13 mouse cellular contexts compared by ENCODE assay signal in the genomic region with DNA sequence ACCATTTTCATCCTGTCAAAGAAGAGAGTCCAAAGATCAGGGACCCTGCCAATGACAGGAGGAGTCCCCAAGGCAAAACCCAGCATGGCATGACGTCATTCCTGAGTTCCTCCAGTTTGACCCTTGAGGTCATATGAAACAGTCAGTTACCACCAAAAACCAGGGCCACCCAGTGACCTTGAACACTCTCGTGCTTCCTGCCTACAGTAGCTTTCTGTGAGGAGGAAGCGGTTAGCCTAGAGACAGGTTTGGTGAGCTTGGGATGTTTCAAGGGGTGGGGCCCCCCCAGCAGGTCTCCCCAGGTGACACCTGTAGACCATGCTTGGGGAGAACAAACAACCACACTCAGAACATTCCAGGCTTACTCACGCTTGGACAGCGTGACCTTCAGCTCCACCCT. TPM values are rescaled to one million over a fixed set of nuclear protein-coding genes. Genes with fewer than 3 reads are reported as not detected.
DNase-seq lines count a peak whose midpoint lies in the region; ATAC-seq and TF ChIP-seq lines count a peak whose summit lies in the region.
"Had no signal": no experiment of that assay in that cellular context is flagged by ENCODE, and none has a peak within 500 bp of the region (broad histone marks: within the 10 kb centered on the region; RNA-seq: fewer than 3 reads in every experiment).

No protein-coding gene starts in this region.

- TF ChIP-seq POLR2A in kidney, adult 2 months (IDR thresholded peaks at IDR 0.05; ENCODE audit: low read depth, low read length) = no peak

- H3K27me3 ChIP-seq in kidney, adult 2 months (replicated peaks; ENCODE audit: control insufficient read depth, insufficient read depth, low read length) = no peaks in the 10 kb centered on the region
- H3K27me3 ChIP-seq in stomach, embryonic 14.5 days (ENCODE audit: control insufficient read depth, insufficient read depth, low read length) = no peaks in the 10 kb centered on the region
- no peaks in the 10 kb centered on the region for H3K27me3 ChIP-seq in intestine, embryonic 16.5 days (replicated peaks; ENCODE audit: control insufficient read depth, insufficient read depth, low read length)
- H3K27me3 ChIP-seq in hindbrain, embryonic 14.5 days (ENCODE audit: control insufficient read depth, insufficient read depth, low read length) = no peaks in the 10 kb centered on the region
- H3K27me3 ChIP-seq: hindbrain, embryonic 12.5 days had no signal

- no peak for ATAC-seq in stomach, embryonic 14.5 days (ENCODE audit: insufficient number of reproducible peaks, insufficient read depth, low FRiP score, low read depth)
- no peak for ATAC-seq in intestine, embryonic 16.5 days
- ATAC-seq in hindbrain, embryonic 14.5 days (ENCODE audit: low FRiP score) = no peak

- no peak overlapping the region for H3K4me3 ChIP-seq in kidney, adult 2 months (ENCODE audit: insufficient read depth, low read depth, low read length)
- H3K4me3 ChIP-seq in stomach, embryonic 14.5 days (ENCODE audit: low read depth, low read length) = no peak overlapping the region
- H3K4me3 ChIP-seq in intestine, embryonic 16.5 days (ENCODE audit: low read length) = no peak overlapping the region
- no peak overlapping the region for H3K4me3 ChIP-seq in hindbrain, embryonic 14.5 days (replicated peaks; ENCODE audit: low read length)
- H3K4me3 ChIP-seq: hindbrain, embryonic 12.5 days had no signal

- intact Hi-C loops in left cerebral cortex, postnatal 14 days (cut with DNase I) = no loop called here

- no peak for TF ChIP-seq CTCF in kidney, adult 2 months (conservative IDR thresholded peaks at IDR 0.05; ENCODE audit: insufficient read depth, insufficient read length, low read depth, low read length)

- no peak overlapping the region for H3K4me2 ChIP-seq in stomach, embryonic 14.5 days (replicated peaks; ENCODE audit: low read depth, low read length)
- H3K4me2 ChIP-seq in intestine, embryonic 16.5 days (ENCODE audit: low read depth, low read length) = no peak overlapping the region
- no peak overlapping the region for H3K4me2 ChIP-seq in hindbrain, embryonic 14.5 days (replicated peaks)
- H3K4me2 ChIP-seq: hindbrain, embryonic 12.5 days had no signal

- 45% methylated on average over 5 of the region's 5 CpGs for WGBS in kidney, adult 2 months
- 65% methylated on average over 5 of the region's 5 CpGs for WGBS in stomach, embryonic 14.5 days
- 61% methylated on average over 5 of the region's 5 CpGs for WGBS in intestine, embryonic 16.5 days
- WGBS in hindbrain, embryonic 14.5 days = 81% methylated on average over 5 of the region's 5 CpGs

- DNase-seq in kidney, adult 2 months = peak; percentile 37
- no peak for DNase-seq in kidney, adult 8-10 months
- DNase-seq in 416B (ENCODE audit: low read depth) (peak; percentile 61), ZHBTc4 (ENCODE audit: low read depth, low spot score) (peak; percentile 32)
- DNase-seq in left cerebral cortex, postnatal 14 days (ENCODE audit: low spot score in 2 of 2) = no peak
- DNase-seq in hindbrain, embryonic 14.5 days (ENCODE audit: low spot score) = no peak
- DNase-seq: heart, adult 18-20 months; kidney, postnatal 36 days; midbrain, embryonic 14.5 days had no signal

- H3K4me1 ChIP-seq in kidney, adult 2 months (ENCODE audit: control insufficient read depth, insufficient read depth, low read length) = peaks cover 27% of the 10 kb centered on the region
- H3K4me1 ChIP-seq in stomach, embryonic 14.5 days (ENCODE audit: control insufficient read depth, insufficient read depth, low read length) = peaks cover 19% of the 10 kb centered on the region
- H3K4me1 ChIP-seq in intestine, embryonic 16.5 days (ENCODE audit: control insufficient read depth, insufficient read depth, low read length) = peaks cover 22% of the 10 kb centered on the region
- peaks cover 40% of the 10 kb centered on the region for H3K4me1 ChIP-seq in hindbrain, embryonic 14.5 days (replicated peaks; ENCODE audit: control insufficient read depth, insufficient read depth, low read length)

- no peaks in the 10 kb centered on the region for H3K9me3 ChIP-seq in stomach, embryonic 14.5 days (ENCODE audit: control insufficient read depth, low read depth, low read length)
- H3K9me3 ChIP-seq in intestine, embryonic 16.5 days (ENCODE audit: control insufficient read depth, low read length) = no peaks in the 10 kb centered on the region
- no peaks in the 10 kb centered on the region for H3K9me3 ChIP-seq in hindbrain, embryonic 14.5 days (ENCODE audit: control insufficient read depth, low read length)
- H3K9me3 ChIP-seq: hindbrain, embryonic 12.5 days had no signal

- H3K36me3 ChIP-seq in kidney, adult 2 months (ENCODE audit: control insufficient read depth, insufficient read depth, low read length) = no peaks in the 10 kb centered on the region
- no peaks in the 10 kb centered on the region for H3K36me3 ChIP-seq in stomach, embryonic 14.5 days (ENCODE audit: control insufficient read depth, insufficient read depth, low read length)
- no peaks in the 10 kb centered on the region for H3K36me3 ChIP-seq in intestine, embryonic 16.5 days (ENCODE audit: control insufficient read depth, insufficient read depth, low read length)
- no peaks in the 10 kb centered on the region for H3K36me3 ChIP-seq in hindbrain, embryonic 14.5 days (replicated peaks; ENCODE audit: control insufficient read depth, insufficient read depth)
- H3K36me3 ChIP-seq: hindbrain, embryonic 12.5 days had no signal

- no peak overlapping the region for H3K9ac ChIP-seq in stomach, embryonic 14.5 days (replicated peaks; ENCODE audit: low read depth, low read length)
- no peak overlapping the region for H3K9ac ChIP-seq in intestine, embryonic 16.5 days (ENCODE audit: low read depth, low read length)
- H3K9ac ChIP-seq in hindbrain, embryonic 14.5 days = no peak overlapping the region
- H3K9ac ChIP-seq: hindbrain, embryonic 12.5 days had no signal

- H3K27ac ChIP-seq in kidney, adult 2 months (ENCODE audit: insufficient read depth, low read depth, low read length) = peak overlapping the region; percentile 37
- H3K27ac ChIP-seq in stomach, embryonic 14.5 days (ENCODE audit: low read length) = 0 out of 2 replicates have a peak overlapping the region, but pooled peaks have one; percentile 2
- no peak overlapping the region for H3K27ac ChIP-seq in intestine, embryonic 16.5 days (ENCODE audit: low read length)
- no peak overlapping the region for H3K27ac ChIP-seq in hindbrain, embryonic 14.5 days
- H3K27ac ChIP-seq: hindbrain, embryonic 12.5 days had no signal

RNA-seq across cellular contexts. Expression of a gene that starts 20.1 kb away (rescaled TPM):
- 7.6 and 8.2 TPM in 2 replicates for polyA plus RNA-seq in kidney, adult 2 months (2012; rRNA removed)
- polyA plus RNA-seq in stomach, embryonic 14.5 days (2014; fragmentation: Nextera tagmentation; extraction: Ambion mirVana) = 5.9 and 6.6 TPM in 2 replicates
- total RNA-seq in left cerebral cortex, postnatal 14 days (2021) = 10 to 100 TPM; 41.6 to 52.7 TPM
- 5.4 and 5.6 TPM in 2 replicates for polyA plus RNA-seq in intestine, embryonic 16.5 days (2015; fragmentation: Nextera tagmentation; extraction: Ambion mirVana)
- 19.3 and 21.1 TPM in 2 replicates for polyA plus RNA-seq in hindbrain, embryonic 14.5 days (2014; fragmentation: Nextera tagmentation; extraction: Ambion mirVana)

RNA-seq across cellular contexts. Expression of a gene that starts 51.9 kb away (rescaled TPM):
- polyA plus RNA-seq in kidney, adult 2 months (2012; rRNA removed) = not detected in 2 replicates
- polyA plus RNA-seq in stomach, embryonic 14.5 days (2014; fragmentation: Nextera tagmentation; extraction: Ambion mirVana) = 21.9 and 22.6 TPM in 2 replicates
- not detected for total RNA-seq in left cerebral cortex, postnatal 14 days (2021)
- polyA plus RNA-seq in intestine, embryonic 16.5 days (2015; fragmentation: Nextera tagmentation; extraction: Ambion mirVana) = 1,304 and 1,371 TPM in 2 replicates
- 2.9 and 4.5 TPM in 2 replicates for polyA plus RNA-seq in hindbrain, embryonic 14.5 days (2014; fragmentation: Nextera tagmentation; extraction: Ambion mirVana)
- total RNA-seq: heart, adult 18-20 months; left cerebral cortex, postnatal 25 days had no signal
- polyA plus RNA-seq: hindbrain, embryonic 12.5 days had no signal

Comparison
In these comparisons a context has a peak if more than half of its experiments do, and no peak if none do; other contexts are left out.
1. DNase-seq: peak in kidney, adult 2 months (single experiment), 416B (single experiment) and ZHBTc4 (single experiment); none in kidney, adult 8-10 months (0 of 2), left cerebral cortex, postnatal 14 days (0 of 2) and hindbrain, embryonic 14.5 days (single experiment).
2. H3K27ac ChIP-seq: peak in kidney, adult 2 months (single experiment) and stomach, embryonic 14.5 days (single experiment); none in intestine, embryonic 16.5 days (single experiment) and hindbrain, embryonic 14.5 days (single experiment).
3. RNA of a gene that starts 51.9 kb away (polyA plus RNA-seq): 1,304 to 1,371 TPM in intestine, embryonic 16.5 days; 21.9 to 22.6 TPM in stomach, embryonic 14.5 days, 2.9 to 4.5 TPM in hindbrain, embryonic 14.5 days and not detected in kidney, adult 2 months; every median in the first group is over 10 times any median in the second.